Mouse (Mus musculus): ENCODE results near the gene Cacna1d.

The Cacna1d gene

DNA sequence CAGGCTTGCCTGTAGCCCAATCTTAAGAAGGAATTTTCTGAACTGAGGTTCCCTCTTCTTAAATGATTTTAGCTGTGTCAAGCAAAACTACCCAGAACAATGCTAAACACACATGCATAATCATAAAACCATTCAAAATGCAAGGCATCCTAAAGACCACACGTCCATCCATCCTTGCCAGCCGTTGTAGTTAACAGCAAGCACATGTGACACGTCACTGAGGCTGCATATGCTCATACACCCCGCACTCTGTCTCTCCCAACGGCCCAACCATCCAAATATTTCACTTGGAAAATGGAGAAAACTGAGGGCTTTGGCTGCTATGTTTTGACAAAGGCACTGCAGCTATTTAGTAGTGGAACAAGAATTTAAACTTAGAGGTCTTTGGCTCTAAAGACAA lies 220.9 kb downstream of the Cacna1d start:
- in situ Hi-C loops (cut with MboI), result no loop called here

DNA sequence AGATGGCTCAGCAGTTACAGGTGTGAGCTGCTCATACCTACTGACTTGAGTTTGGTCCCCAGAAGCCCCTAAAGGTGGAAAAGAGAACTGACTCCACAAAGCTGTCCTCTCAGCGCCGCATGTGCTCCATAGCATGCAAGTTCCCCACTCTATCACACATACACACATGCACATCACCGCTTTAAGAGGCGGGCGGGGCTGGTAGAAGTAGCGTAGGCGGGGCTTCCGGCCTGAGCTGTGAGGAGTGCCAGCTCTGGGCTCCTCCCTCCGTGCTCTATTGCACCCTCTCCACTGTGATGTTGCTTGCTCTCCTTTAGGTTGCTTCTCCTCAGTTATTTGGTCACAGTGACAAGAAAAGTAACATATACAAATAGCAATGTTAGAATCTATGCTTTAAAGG lies 225.5 kb downstream of the Cacna1d start:
- in situ Hi-C loops (cut with MboI), result no loop called here

DNA sequence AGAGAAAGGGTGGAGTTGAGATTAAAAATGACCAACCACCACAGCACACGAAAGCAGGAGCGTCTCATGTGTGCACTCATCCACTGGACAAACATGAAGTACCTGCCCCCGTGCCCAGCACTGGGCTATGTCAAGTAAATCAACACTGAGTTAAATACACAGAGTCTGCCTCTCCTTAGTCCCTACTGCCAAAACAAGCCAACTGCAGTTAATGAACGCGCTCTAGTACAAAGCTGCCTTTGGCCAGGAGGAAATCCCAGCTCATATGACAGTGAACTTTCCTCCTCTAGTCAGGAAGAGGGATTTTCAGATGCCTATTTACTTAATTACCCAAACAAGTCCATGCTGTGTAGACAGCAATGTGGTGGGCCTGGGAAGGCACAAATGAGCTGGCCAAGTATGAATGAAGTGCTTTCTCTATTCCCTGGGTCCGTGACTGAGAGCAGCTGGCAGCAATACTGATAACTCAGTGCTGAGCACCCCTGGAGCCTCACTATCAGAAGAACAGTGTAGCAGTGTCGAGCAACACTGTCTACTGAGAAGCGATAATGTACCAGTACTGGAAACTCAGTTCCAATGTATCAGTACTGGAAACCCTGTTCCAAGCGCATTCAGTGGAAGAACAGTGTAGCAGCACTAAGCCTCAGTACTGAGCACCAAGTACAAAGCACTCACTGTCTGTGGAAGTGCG lies 229.5 kb downstream of the Cacna1d start:
- in situ Hi-C loops (cut with MboI), result no loop called here

DNA sequence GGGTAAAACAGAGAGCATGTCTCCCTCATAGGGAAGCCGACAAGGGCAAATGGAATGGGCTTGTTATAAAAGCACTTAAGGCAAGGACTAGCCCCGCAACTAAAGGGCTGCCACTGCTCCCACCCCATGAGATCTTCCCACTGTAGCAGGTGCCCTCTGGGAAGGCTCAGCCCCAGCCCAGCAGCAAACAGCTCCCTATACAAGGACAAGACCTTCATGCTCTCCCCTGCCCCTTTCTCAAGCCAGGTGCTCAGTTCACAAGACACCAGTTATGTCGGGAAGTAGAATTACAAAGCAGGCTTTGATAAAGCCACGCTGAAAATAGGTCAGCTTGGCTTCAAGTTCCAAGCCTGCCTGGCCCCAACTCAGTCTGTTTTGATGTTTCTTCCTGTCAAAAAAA lies 233.6 kb downstream of the Cacna1d start:
- in situ Hi-C loops (cut with MboI), result no loop called here

DNA sequence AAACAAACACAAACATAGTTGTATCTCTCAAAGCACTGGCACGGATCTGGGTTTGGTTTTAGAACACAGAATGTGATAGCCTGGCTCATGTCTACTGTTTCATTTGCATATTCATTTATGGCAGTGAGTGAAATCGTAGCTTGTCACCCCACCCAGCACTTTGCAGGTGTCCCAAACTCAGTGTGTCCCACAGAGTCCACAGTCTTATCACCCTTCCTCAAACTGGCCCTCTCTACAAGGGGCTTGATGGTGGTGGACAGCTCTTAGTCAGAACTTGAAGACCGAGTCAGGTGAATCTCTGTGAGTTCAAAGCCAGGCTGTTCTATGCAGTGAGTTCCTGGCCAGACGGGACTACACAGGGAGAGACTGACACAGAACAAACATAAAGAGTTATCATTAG lies 234.8 kb downstream of the Cacna1d start:
- in situ Hi-C loops (cut with MboI), result no loop called here

DNA sequence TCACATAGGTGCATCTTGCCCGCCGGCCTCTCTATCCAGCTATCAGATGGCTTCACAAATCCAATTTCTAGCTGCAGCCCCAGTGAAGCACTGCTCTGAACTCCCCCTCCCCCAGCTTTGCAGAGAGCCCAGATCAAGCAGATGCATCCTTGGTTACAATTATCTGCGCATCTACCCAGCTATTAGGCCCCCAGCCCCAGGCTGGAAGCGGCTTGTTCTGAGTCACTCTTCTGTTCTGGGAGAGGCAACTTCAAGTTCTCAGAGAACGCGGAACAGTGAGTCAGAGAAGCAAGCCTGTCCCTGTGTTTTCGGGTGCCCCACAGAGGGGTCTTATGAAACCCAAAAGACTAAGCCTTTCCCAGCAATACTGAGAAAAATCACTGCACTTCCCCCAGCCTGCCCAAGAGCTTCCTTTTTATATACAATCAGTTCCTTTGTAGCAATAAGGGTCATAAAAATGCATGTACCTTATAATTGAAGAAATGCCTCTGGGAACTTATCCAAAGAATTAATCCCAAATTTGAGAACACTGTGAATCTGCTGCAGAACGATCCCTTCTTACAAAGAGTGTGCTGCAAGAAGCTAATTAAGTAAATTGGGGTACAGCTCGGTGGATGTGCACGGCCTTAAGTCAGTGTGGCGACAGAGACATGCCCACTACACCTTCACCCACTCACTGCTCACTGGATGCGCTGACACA lies 235.4 kb downstream of the Cacna1d start:
- in situ Hi-C loops (cut with MboI), result no loop called here

DNA sequence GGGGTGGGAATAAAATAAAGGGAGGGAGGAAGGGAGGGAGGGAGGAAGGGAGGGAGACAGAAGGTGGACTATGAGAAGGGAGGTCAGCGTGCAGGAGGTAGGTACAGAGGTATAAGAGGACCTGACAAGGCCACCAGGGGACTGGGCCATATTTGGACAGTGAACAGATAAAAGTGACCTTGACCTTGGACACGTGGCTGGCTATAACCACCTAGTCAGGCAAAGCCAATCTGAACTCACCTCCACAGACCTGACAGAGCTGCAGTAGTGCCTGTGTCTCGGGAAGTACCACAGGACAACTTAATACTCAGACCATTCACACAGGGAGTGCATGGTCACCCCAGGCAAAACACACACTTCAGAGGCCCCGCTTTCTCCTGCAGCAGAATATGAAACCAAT lies 236.5 kb downstream of the Cacna1d start:
- in situ Hi-C loops (cut with MboI), result no loop called here

DNA sequence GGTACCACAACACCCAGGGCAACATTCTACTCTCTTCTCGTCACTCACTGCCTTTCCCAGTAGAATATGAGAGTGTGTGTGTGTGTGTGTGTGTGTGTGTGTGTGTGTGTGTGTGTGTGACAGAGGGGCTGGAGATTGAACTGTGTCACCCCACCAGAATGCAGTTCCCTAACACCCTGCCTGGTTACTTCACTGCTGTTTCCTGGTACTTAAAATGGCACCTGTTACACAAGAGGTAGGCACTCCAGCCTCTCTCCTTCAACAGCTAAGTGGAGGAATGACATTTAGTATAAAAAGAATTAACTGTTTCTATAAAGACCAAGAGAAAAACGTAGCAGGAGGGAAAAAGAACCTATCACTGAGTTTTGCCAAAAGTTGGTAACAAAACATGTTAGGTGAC lies 238.4 kb downstream of the Cacna1d start:
- in situ Hi-C loops (cut with MboI), result no loop called here

DNA sequence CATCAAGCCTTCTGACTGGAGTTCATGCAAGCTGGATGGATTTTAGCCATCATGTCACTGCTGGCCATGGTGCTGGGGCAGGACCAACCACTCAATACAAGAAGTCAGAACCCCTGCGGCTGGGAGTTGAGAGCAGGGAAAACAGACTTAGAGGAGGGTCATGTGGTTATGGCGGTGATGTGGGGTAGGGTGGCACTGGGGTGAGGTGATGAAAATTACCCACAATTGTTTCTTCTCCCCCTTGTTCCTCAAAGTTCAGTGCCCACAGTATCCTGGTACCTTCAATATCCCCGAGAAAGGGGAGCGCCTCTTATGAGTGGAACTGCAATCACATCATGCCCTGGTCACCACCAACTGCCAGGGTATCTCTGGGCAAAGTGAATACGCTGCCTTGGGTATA lies 239.9 kb downstream of the Cacna1d start:
- in situ Hi-C loops (cut with MboI), result no loop called here

DNA sequence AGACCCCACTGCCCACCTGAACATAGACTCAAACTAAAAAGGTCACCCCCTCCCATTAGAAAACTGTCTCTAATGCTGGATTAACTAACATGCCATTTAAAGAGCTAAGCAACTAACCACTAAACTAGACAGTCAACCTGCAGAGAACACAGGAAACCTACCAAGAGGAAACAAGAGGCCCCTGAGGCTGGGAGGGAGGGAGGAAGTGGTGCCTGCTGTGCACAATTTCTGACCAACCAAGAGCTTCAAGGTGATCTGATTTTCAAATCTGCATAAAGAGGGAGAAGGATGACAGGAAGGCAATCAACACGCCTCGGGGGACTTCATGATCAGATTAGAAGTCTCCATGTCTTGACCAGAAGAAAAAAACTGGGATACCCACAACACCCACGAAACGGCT lies 241.7 kb downstream of the Cacna1d start:
- in situ Hi-C loops (cut with MboI), result no loop called here

DNA sequence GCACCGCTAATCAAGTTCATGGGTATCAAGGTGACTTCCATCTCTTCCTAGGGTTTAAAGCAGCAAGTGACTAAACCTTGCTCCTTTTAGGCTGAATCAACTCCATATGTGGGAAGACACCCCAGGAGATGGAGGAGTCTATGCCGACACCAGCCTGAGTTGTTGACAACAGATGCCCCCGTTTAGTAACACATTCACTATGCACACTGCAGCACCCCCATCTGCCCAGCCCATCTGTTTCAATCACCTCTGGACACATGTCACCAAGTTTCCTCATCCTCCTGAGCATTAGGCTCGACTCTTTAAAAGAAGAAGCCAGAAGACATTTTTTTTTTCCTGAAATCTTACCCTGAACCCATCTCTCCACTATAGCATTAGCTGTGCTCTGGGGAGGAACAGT lies 242.4 kb downstream of the Cacna1d start:
- in situ Hi-C loops (cut with MboI), result no loop called here

DNA sequence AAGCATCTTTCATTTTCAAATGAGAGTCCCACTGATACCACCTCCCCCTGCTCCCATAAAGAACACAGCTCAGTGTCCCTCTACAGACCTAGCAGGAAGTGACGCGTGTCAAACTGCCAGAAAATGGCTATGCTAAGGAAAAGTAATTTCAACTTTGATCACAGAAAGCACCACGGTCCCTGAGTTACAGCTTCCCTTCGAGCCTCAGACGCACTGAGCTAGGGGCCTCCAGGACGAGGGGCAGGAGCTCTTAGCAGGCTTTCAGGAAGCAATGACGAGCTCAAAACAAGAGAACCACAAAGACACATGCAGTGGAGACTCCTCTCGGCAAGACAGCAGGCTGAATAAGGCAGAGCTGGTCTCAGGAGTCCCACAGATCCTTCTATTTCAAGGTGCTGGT lies 243.1 kb downstream of the Cacna1d start:
- in situ Hi-C loops (cut with MboI), result no loop called here

DNA sequence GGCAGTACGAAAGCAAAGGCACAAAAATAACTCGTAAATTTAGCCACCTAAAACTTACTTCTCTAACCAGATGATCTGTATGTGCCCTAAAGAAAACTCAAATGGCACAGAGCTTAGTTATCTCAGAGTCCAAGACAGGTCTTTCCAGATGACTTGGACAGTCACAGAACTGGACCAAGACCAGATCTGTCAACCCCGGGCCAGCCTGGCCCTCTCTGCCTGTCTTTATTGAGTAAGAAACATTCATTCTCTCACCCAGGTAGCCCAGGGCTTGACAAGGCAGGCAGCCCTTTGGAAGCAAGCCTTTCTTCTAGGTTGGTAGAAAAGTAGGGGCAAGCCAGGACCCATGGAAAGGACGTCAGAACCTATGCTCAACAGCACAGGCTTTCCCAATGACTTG lies 243.6 kb downstream of the Cacna1d start:
- in situ Hi-C loops (cut with MboI), result no loop called here

DNA sequence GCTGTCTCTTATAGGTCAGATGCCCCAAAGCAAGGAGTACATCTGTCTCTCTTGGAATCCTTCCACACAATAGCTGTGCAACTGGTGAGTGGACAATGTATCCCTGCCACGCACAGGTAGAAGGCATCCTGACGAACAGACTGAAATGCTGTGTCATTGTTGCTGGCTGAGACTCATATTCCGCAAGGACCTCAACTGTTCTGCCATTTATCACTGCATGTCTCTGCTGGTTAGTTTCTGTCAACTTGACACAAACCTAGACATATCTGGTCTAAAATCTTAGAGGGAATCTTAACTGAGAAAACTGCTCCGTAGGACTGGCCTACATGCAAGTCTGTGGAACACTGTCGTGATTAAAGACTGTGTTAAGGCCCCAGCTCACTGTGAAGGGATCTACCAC lies 246.5 kb downstream of the Cacna1d start:
- in situ Hi-C loops (cut with MboI), result no loop called here

DNA sequence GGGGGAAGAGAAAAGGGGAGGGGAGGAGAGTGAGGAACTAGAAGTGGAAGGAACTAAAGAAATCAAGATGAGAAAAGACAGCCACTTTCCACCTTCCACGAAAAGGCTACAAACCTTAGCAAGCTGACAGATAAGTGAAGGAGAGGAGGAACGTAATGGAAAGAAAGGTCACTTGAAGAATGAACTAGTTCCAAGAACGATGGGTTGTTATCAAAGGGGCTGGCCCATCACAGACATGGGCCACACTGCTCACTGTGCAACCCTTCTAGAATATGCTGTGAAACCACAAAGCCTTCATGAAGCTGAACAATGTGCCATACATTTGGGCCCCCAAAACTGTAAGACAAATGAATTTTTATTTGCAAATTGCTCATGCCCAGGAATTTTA lies 248.4 kb downstream of the Cacna1d start:
- in situ Hi-C loops (cut with MboI), result no loop called here

DNA sequence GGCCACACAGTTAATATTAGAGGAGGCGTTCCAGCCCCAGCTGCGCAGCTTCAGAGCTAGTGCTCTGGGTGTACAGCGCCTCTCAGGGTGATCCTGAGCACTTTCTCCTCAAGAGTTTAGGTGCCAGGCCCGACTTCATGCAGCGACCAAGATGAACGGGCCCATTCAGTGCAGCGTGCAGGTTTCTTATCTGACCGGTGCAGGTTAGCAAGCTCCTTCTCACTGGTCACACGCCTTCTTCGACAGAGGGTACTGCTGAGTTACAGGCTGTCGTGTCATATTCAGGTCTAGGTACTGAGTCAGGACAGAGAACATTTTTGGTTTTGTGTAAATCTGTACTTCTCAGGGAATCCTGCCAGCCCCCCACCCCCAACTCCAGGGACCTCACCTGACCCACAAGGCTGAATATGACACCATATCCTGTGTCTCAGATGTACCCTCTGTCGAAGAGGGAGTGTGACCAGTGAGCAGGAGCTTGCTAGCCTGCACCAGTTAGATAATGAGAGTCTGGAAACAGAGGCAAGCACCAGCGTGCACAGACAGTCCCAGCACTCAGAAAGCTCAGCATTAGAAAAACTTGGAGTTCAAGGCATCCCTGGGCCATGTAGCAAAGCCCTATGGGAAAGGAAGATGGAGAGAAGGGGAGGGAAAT lies 249.0 kb downstream of the Cacna1d start:
- in situ Hi-C loops (cut with MboI), result no loop called here

DNA sequence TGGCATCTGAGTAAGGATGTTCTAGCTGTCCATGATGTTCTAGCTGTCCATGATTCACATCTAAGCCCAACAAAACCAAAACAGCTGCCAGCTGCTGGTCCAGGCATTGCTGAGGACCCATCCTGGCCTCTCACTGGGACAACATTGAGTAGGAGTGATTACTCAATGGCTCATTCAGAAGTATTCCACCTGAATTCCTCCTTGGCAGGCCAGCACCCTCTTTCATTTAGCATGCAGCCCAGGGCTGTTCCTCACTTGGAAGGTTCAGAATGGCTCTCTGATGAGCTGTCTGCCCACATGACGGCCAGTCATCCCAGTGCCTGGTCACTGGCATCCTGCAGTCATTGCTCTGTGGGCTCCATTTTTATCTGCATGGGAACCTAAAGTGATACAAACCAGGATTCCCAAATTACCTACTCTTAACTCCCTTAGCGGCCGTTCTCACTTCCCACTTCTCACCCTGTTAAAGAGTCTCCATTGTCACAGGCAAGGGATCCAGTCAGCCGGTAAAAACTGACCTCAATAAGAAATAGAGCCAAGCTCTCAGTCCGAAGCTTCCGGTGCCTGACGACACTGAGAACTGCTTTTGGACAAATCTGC lies 250.2 kb downstream of the Cacna1d start:
- in situ Hi-C loops (cut with MboI), result no loop called here

DNA sequence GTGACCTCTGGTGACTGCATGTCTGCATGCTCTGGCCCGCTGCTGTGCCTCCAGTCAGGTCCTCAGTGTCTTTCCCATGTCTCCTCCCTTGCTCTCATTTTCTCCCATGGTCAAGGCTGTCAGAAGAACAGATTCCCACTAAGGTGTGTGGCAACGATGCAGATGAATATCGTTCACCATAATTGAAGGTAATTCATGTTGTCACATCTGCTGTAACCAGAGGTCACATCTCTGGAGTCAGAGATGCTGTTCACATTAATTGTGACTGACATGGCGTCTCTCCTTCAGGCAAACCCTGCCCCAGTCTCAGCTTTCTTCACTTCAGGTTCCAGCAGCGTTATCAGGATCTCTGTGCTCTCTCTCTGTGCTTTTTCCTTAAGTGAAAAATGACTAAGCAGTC lies 252.4 kb downstream of the Cacna1d start:
- in situ Hi-C loops (cut with MboI), result no loop called here

DNA sequence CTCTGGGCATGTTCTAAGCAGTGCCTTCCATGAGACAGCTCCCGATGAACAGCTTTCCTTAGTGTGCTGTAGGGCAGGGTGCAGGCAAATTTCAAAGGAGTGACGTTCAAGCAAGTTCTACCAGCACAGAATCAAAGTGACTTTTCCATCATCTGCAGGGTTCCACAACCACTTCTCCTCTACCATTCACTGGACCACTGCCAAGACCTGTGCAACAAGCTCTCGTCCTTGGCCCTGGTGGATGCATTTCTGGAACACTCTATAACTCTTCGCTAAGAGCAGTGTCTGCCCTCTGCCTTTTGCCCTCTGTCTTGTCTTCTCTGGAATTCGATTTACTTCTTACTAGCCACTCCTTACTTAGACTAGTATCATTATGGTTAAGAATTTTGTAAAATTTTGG lies 266.1 kb downstream of the Cacna1d start:
- in situ Hi-C loops (cut with MboI), result no loop called here

DNA sequence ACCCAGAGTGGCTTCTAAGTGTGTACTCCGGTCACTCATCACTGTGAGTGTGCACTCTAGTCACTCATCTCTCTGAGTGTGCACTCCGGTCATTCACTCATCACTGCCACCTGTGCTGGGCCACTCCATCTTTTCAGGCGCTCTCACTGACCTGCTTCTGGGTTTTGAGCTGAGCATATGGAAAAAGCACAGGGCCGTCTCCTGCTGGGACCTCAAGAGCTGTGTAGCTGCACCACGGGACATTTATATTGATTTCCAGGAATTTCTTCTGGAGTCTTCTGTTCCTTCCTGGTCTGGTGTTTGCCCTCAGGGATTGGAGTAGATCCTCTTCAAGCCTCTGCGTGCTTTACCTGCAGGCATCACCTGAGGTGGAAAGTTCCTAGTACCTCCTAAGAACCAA lies 269.2 kb downstream of the Cacna1d start:
- in situ Hi-C loops (cut with MboI), result no loop called here

DNA sequence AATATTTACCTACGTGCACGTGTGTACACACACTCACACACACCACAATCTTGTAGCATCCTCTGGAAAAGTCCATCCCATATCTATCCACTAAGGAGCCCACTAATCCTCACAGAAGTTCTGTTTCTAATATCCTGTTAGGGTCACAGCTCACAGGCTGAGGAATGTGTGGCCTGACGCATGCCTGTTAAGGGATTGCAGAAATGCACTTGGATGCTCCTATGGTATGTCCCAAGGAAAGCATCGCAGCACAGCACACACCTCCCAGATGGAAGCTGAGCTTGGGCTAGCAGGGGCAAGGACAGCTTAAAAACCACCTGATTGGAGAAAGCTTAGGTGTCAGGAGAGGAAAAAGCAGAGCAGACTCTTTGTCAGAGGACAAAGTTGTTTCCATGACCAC lies 271.4 kb downstream of the Cacna1d start:
- in situ Hi-C loops (cut with MboI), result no loop called here

DNA sequence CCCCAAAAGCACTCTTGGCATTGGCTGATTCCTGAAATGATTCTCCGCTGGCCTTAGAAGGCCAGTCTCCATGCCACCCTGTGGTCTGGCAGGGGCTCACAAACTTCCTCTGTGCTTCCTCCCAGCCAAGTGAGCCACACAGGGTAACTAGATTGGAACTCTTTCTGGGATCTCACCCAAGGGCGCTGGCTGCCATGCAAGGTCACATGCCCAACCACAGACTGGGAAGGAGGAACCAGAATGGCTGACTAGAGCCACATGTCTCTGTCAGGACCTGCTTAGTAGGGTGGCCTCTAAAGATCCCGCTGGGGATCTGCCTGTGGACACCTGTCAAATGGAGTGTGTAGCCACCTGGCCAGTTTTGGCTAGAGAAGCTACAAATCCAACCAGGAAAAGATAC lies 273.1 kb downstream of the Cacna1d start:
- in situ Hi-C loops (cut with MboI), result no loop called here

DNA sequence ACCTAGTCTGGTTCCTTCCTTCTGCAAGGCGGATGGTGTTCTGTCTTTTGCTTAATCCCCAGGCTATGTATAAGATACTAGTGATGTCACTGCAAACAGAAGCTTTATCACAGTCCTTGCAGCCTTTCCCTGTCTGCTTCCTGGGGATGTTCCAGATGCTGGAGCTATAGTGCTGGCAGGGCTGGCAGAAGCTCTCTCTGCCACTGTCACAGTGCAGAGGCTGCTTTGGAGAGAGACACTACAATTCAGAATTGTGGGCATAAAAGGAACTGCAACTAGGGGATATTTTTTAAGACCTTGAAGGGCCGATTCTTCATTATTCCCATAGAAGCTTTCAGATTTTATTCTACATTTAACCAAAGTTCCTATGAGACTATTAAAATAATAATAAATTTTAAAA lies 274.1 kb downstream of the Cacna1d start:
- in situ Hi-C loops (cut with MboI), result no loop called here

Measured in mature B cell (primary cell).